8 mouse cellular contexts compared by ENCODE assay signal in the genomic region with DNA sequence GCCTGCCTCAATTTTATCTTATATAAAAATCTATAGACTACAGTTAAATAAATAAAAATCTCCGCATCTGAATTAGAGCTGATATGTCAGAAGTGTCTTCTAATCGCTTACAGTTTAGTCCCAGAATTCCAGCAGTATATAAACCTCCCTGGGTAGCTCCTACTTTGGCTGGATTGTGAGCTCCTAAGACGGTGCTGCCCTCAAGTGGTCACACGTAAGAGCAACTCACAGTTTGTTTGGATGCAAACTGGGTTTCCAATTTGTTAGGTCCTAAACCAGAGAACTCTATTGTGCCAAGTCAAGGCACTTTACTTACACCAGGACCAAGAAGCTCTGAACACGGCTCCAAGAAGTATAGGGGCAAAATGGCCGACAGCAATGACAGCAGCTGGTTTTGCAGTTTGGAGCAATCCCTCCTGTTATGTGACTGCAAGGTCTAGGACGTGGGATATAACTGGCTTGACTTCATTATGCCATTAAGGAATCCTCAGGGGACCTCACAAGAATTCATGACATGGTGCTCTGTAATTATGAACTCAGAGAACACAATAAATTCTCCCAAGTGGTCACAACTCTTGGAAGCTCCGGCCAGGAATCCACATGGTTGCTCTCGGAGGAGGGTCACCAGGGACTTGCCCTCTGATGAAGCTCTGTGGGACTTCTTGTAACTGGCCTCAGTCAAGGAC.
DNase-seq lines count a peak whose midpoint lies in the region; ATAC-seq and TF ChIP-seq lines count a peak whose summit lies in the region.

No protein-coding gene starts in this region.

- H3K9ac ChIP-seq in forebrain, postnatal 0 days, result no peak overlapping the region

- peak; percentile 84 for TF ChIP-seq CTCF in forebrain, postnatal 0 days (IDR thresholded peaks at IDR 0.05; ENCODE audit: low read depth)
- peak; percentile 80 for TF ChIP-seq CTCF in layer of hippocampus, adult 2 months (conservative IDR thresholded peaks at IDR 0.05)

- H3K27ac ChIP-seq in forebrain, postnatal 0 days (ENCODE audit: low read depth, low read length), result no peak overlapping the region
- H3K27ac ChIP-seq in layer of hippocampus, adult 2 months, result no peak overlapping the region

- WGBS in forebrain, postnatal 0 days, result 39% methylated on average over 9 of the region's 9 CpGs

- peak; percentile 21 to 24 for DNase-seq in cerebellum, adult 18-20 months
- DNase-seq in cerebellum, adult 11-12 months, result no peak
- DNase-seq in c-Kit-positive CD71-negative TER-119-negative erythroid progenitor cells, embryonic 14.5 days (ENCODE audit: low read depth), result peak; percentile 25
- peak; percentile 79 for DNase-seq in forebrain, postnatal 0 days
- peak; percentile 79 for DNase-seq in heart, postnatal 4 days
- DNase-seq in layer of hippocampus, adult 2 months (ENCODE audit: low spot score in 2 of 2), result peak; percentile 42 to 52
- peak; percentile 55 for DNase-seq in lung, postnatal 4 days
- peak; percentile 67 for DNase-seq in right cerebral cortex, postnatal 4 days

- H3K4me1 ChIP-seq in forebrain, postnatal 0 days (ENCODE audit: insufficient read depth), result no peaks in the 10 kb centered on the region

- peak; percentile 85 for ATAC-seq in forebrain, postnatal 0 days

- no peaks in the 10 kb centered on the region for H3K27me3 ChIP-seq in forebrain, postnatal 0 days (ENCODE audit: insufficient read depth, low read length)

- no peak overlapping the region for H3K4me3 ChIP-seq in forebrain, postnatal 0 days (ENCODE audit: low read depth, low read length)
- no peak overlapping the region for H3K4me3 ChIP-seq in layer of hippocampus, adult 2 months

- no peak overlapping the region for H3K4me2 ChIP-seq in forebrain, postnatal 0 days (ENCODE audit: low read depth)

- H3K36me3 ChIP-seq in forebrain, postnatal 0 days (ENCODE audit: insufficient read depth), result no peaks in the 10 kb centered on the region

- H3K9me3 ChIP-seq in forebrain, postnatal 0 days (ENCODE audit: low read length), result no peaks in the 10 kb centered on the region
